Mouse (Mus musculus) liver, adult 2 months (tissue): Measurements from ENCODE around the gene Rab31. TPM values are rescaled to one million over a fixed set of nuclear protein-coding genes. Genes with fewer than 3 reads are reported as not detected.

Experiments used
- DNase-seq: peaks from one replicate; pipeline ENCODE4 v3.0.0-alpha.2; 2011; ENCODE audit warnings: low read depth, low spot score; ENCODE audit errors: extremely low read depth
- H3K27ac ChIP-seq: fragments of 200-500 bp; replicated peaks from 2 replicates; pipeline ENCODE4 v1.5.1; 2012; ENCODE audit warnings: low read depth, mild to moderate bottlenecking, control low read depth, inconsistent platforms, low read length; ENCODE audit not compliant: insufficient read depth
- H3K27me3 ChIP-seq: fragments of 200-500 bp; 2 replicates; pipeline ENCODE4 v1.6.1; 2012; ENCODE audit warnings: mild to moderate bottlenecking, moderate library complexity, low read length, inconsistent platforms; ENCODE audit not compliant: control insufficient read depth, insufficient read depth
- H3K36me3 ChIP-seq: fragments of 200-500 bp; 2 replicates; pipeline ENCODE4 v1.6.1; 2012; ENCODE audit warnings: low read length, inconsistent platforms; ENCODE audit not compliant: control insufficient read depth, insufficient read depth
- H3K4me1 ChIP-seq: fragments of 200-500 bp; 2 replicates; pipeline ENCODE4 v1.6.1; 2011; ENCODE audit warnings: low read length; ENCODE audit not compliant: control insufficient read depth, insufficient read depth
- H3K4me3 ChIP-seq: fragments of 200-500 bp; 2 replicates; pipeline ENCODE4 v1.5.1; 2011; ENCODE audit warnings: low read depth, mild to moderate bottlenecking, control low read depth, low read length, moderate library complexity; ENCODE audit not compliant: insufficient read depth
- H3K79me2 ChIP-seq: fragments of 200-500 bp; 2 replicates; pipeline ENCODE4 v1.6.1; 2012; ENCODE audit warnings: inconsistent platforms, mild to moderate bottlenecking, low read length, moderate library complexity; ENCODE audit not compliant: control insufficient read depth, insufficient read depth
- H3K9ac ChIP-seq: fragments of 200-500 bp; 2 replicates; pipeline ENCODE4 v1.6.1; 2012; ENCODE audit warnings: low read depth, mild to moderate bottlenecking, control low read depth, inconsistent platforms, low read length
- CTCF ChIP-seq: fragments of 200-500 bp; IDR thresholded peaks from 2 replicates; pipeline ENCODE4 v1.5.1; 2011; ENCODE audit warnings: low read depth, low read length, control low read depth
- POLR2A ChIP-seq: fragments of 200-500 bp; IDR thresholded peaks from 2 replicates; pipeline ENCODE4 v1.6.1; 2011; ENCODE audit warnings: low read length, control low read depth; ENCODE audit not compliant: insufficient read depth; ENCODE audit errors: extremely low read depth
- WGBS: fragments of 180-500 bp; shearing (Covaris S2); methylation state at CpG from one replicate; pipeline ENCODE4 v1.1.7; 2018; 5-methylcytosine and 5-hydroxymethylcytosine counted together
- polyA plus RNA-seq: library from polyadenylated mRNA; depleted of rRNA; stranded (reverse); fragments of >200 nt; gene quantifications from 2 replicates; pipeline ENCODE4 v1.2.3, GENCODE M21; 2012
- total RNA-seq: library from RNA; depleted of rRNA; stranded (reverse); fragments of >200 nt; gene quantifications from 2 replicates; pipeline ENCODE4 v1.2.3, GENCODE M21; 2014

The Rab31 gene
- total and polyA plus RNA-seq, 2 experiments: 3.5 to 5.4 TPM

- DNase-seq: no peak
- Histone ChIP-seq H3K27me3 (no peaks in the 10 kb centered on the region), H3K4me3 (no peak overlapping the region), H3K36me3 (no peaks in the 10 kb centered on the region), H3K9ac (no peak overlapping the region), H3K79me2 (no peaks in the 10 kb centered on the region), H3K4me1 (no peaks in the 10 kb centered on the region), H3K27ac (no peak overlapping the region)
- TF ChIP-seq POLR2A (no peak), CTCF (no peak)
- WGBS: 84% methylated on average over 13 of the region's 13 CpGs
These were observed 68.8 kb downstream of the Rab31 start for GRCm38 (mm10) chr17:65703527-65704391.

GRCm38 (mm10) chr17:65701797-65702566, 70.6 kb downstream of the Rab31 start:
- H3K9ac ChIP-seq: no peak overlapping the region
- H3K4me1 ChIP-seq: no peaks in the 10 kb centered on the region
- TF ChIP-seq POLR2A (no peak), CTCF (no peak)
- WGBS: 78% methylated on average over 13 of the region's 13 CpGs
- no peaks in the 10 kb centered on the region for H3K79me2 ChIP-seq
- no peak overlapping the region for H3K27ac ChIP-seq
- no peaks in the 10 kb centered on the region for H3K36me3 ChIP-seq
- DNase-seq: peak; percentile 31
- no peaks in the 10 kb centered on the region for H3K27me3 ChIP-seq
- no peak overlapping the region for H3K4me3 ChIP-seq

GRCm38 (mm10) chr17:65701356-65701755, 71.2 kb downstream of the Rab31 start:
- H3K4me3 ChIP-seq: no peak overlapping the region
- H3K4me1 ChIP-seq: no peaks in the 10 kb centered on the region
- no peaks in the 10 kb centered on the region for H3K27me3 ChIP-seq
- 96% methylated on average over 8 of the region's 8 CpGs for WGBS
- TF ChIP-seq CTCF (no peak), POLR2A (no peak)
- no peak overlapping the region for H3K9ac ChIP-seq
- H3K27ac ChIP-seq: no peak overlapping the region
- H3K36me3 ChIP-seq: no peaks in the 10 kb centered on the region
- no peak for DNase-seq
- H3K79me2 ChIP-seq: no peaks in the 10 kb centered on the region

- no peaks in the 10 kb centered on the region; the same call in 1 of the 2 replicates for H3K79me2 ChIP-seq
- H3K27ac ChIP-seq: no peak overlapping the region
- H3K27me3 ChIP-seq: no peaks in the 10 kb centered on the region
- TF ChIP-seq CTCF: no peak
- no peak for TF ChIP-seq POLR2A
- H3K9ac ChIP-seq: no peak overlapping the region
- no peaks in the 10 kb centered on the region for H3K36me3 ChIP-seq
- DNase-seq: no peak
- H3K4me3 ChIP-seq: no peak overlapping the region
- H3K4me1 ChIP-seq: no peaks in the 10 kb centered on the region
- WGBS: 88% methylated on average over 4 of the region's 4 CpGs
These were observed 72.5 kb downstream of the Rab31 start for GRCm38 (mm10) chr17:65700060-65700459.

- no peak overlapping the region for H3K9ac ChIP-seq
- DNase-seq: no peak
- TF ChIP-seq CTCF (no peak), POLR2A (no peak)
- 94% methylated on average over 12 of the region's 12 CpGs for WGBS
- no peaks in the 10 kb centered on the region for H3K27me3 ChIP-seq
- H3K4me3 ChIP-seq: no peak overlapping the region
- no peaks in the 10 kb centered on the region; the same call in 1 of the 2 replicates for H3K79me2 ChIP-seq
- no peaks in the 10 kb centered on the region for H3K36me3 ChIP-seq
- no peak overlapping the region for H3K27ac ChIP-seq
- no peaks in the 10 kb centered on the region for H3K4me1 ChIP-seq
These were observed 74.6 kb downstream of the Rab31 start for GRCm38 (mm10) chr17:65697791-65698463.
